Mouse (Mus musculus) lung, embryonic 15.5 days (tissue): ENCODE data around the gene Cldn16. TPM values are rescaled to one million over a fixed set of nuclear protein-coding genes. Genes with fewer than 3 reads are reported as not detected.

ENCODE experiments used
- ATAC-seq: fragments of 200-750 bp; cut with Nextera tagmentation; 2 replicates; pipeline ENCODE4 v1.8.0; 2017; ENCODE audit warnings: moderate number of reproducible peaks, borderline replicate concordance; ENCODE audit not compliant: low FRiP score, low TSS enrichment; ENCODE audit errors: extremely low read depth
- H3K27ac ChIP-seq: fragments of 300-500 bp; sonication (generic); 2 replicates; pipeline ENCODE4 v1.5.1; 2015; ENCODE audit warnings: moderate library complexity, mild to moderate bottlenecking, inconsistent platforms
- H3K27me3 ChIP-seq: fragments of 300-500 bp; sonication (generic); 2 replicates; pipeline ENCODE4 v1.6.1; 2015; ENCODE audit warnings: inconsistent platforms
- H3K36me3 ChIP-seq: fragments of 300-500 bp; sonication (generic); 2 replicates; pipeline ENCODE4 v1.6.1; 2015; ENCODE audit warnings: inconsistent platforms
- H3K4me1 ChIP-seq: fragments of 300-500 bp; sonication (generic); 2 replicates; pipeline ENCODE4 v1.6.1; 2015; ENCODE audit warnings: inconsistent platforms
- H3K4me2 ChIP-seq: fragments of 300-500 bp; sonication (generic); 2 replicates; pipeline ENCODE4 v1.6.1; 2015; ENCODE audit warnings: inconsistent platforms, mild to moderate bottlenecking, moderate library complexity
- H3K4me3 ChIP-seq: fragments of 300-500 bp; sonication (generic); 2 replicates; pipeline ENCODE4 v1.5.1; 2015; ENCODE audit warnings: mild to moderate bottlenecking, inconsistent platforms
- H3K9ac ChIP-seq: fragments of 300-500 bp; sonication (generic); 2 replicates; pipeline ENCODE4 v1.6.1; 2015; ENCODE audit warnings: inconsistent platforms
- H3K9me3 ChIP-seq: fragments of 300-500 bp; sonication (generic); 2 replicates; pipeline ENCODE4 v1.6.1; 2016; ENCODE audit warnings: inconsistent platforms
- WGBS: fragments of 180-500 bp; shearing (Covaris S2); methylation state at CpG from one replicate; pipeline ENCODE4 v1.1.7; 2015; 5-methylcytosine and 5-hydroxymethylcytosine counted together
- polyA plus RNA-seq: library from polyadenylated mRNA; unstranded; fragments of >200 nt; fragmentation: Nextera tagmentation; extraction: Ambion mirVana; gene quantifications from 2 replicates; pipeline ENCODE4 v1.2.1, GENCODE M21; 2015

Gene Cldn16
- not detected in 2 replicates for polyA plus RNA-seq

DNA sequence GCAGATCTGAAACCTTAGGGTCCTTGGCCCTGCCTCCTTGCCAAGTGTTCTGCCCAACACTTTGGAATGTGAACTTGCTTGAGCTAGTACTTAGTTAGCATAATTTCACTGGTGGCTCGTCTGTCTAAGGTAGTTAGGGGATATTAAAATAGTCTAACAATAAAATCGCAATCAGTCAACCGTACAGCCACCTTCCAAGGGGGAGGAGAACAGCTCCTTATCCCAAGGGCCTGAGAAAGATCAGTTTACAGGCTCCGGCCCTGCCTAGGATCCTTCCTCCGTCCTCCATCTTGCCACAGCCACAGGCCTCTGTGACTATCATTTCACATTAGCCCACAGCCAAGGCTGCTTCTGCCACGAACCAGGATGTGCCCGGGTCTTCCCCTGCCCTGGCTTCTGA is at the start of gene Cldn16:
Cldn16 (plus strand) TSS at position 301 of the 400 bp plus-strand sequence.
- WGBS: 67% methylated on average over 7 of the region's 7 CpGs
- H3K27me3 ChIP-seq: no peaks in the 10 kb centered on the region
- no peak within 1 kb of the TSS for H3K27ac ChIP-seq
- no peaks in the 10 kb centered on the region for H3K9me3 ChIP-seq
- no peaks in the 10 kb centered on the region for H3K4me1 ChIP-seq
- no peak within 1 kb of the TSS for H3K4me2 ChIP-seq
- H3K36me3 ChIP-seq: no peaks in the 10 kb centered on the region
- H3K9ac ChIP-seq: no peak within 1 kb of the TSS
- no peak within 1 kb of the TSS for H3K4me3 ChIP-seq
- ATAC-seq: no peak

DNA sequence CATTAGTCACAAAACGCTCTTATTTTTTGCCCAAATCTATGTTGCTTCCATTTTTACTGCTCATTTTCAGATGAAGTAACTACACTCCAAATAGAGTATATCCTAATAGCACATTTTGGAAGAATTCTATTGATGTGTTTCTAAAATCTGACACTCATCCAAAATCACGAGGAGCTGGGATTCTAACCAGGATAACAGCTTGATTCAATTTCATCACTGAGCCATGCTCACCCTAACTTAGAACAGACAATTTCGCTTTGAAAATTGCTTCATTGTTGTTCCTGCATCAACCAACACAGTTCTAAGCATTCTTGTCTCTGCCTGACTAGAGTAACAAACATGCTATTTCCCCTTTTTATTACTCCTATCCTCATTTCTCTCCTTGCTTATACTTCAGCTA is 44.3 kb upstream of the Cldn16 start:
- H3K27me3 ChIP-seq: no peaks in the 10 kb centered on the region
- H3K9ac ChIP-seq: no peak overlapping the region
- H3K36me3 ChIP-seq: no peaks in the 10 kb centered on the region
- no peak overlapping the region for H3K4me3 ChIP-seq
- H3K27ac ChIP-seq: no peak overlapping the region
- no peaks in the 10 kb centered on the region for H3K4me1 ChIP-seq
- no peaks in the 10 kb centered on the region for H3K9me3 ChIP-seq
- no peak for ATAC-seq
- WGBS: 76% methylated on average over 3 of the region's 3 CpGs
- H3K4me2 ChIP-seq: no peak overlapping the region

DNA sequence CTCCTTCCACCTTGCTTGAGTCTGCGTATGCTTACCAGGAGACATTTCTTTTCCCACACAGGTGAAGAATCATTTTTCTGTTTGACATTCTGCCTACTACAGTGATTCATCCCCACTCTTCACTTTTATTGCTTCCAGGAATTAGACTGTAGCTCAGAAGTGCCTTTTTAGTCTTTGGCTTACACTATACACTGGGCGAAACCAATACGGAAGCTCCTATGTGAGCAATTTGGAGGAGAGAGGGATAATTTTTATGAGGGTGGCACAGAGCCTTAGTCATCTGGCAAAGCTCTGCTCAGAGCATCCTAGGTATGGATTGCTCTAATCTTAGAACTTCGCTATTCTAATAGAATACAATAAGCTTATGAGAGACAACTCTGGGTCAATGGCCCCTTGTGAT is 40.9 kb upstream of the Cldn16 start:
- Histone ChIP-seq H3K36me3 (no peaks in the 10 kb centered on the region), H3K4me3 (no peak overlapping the region), H3K9me3 (no peaks in the 10 kb centered on the region), H3K4me2 (no peak overlapping the region), H3K27ac (no peak overlapping the region), H3K9ac (no peak overlapping the region), H3K4me1 (no peaks in the 10 kb centered on the region), H3K27me3 (no peaks in the 10 kb centered on the region)
- ATAC-seq: no peak
- WGBS: 93% methylated on average over 4 of the region's 4 CpGs

DNA sequence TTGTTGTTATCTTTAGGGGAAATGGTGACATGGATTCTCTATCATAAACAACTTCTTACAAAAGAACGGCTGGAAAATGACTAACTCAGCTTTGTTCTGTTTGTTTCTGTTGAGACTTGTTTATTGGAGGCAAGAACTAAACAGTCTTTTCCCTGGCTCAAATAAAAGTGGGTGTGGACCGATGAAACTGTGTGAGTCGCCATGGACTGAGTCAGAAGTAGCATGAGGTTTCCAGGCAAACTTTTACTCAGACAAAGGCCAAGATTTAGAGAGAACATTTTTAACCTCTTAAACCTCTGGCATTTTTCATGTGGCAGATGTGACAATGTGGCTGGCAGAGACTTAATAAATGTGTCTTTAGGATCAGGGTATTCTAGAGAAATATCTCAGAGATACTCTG is 32.7 kb upstream of the Cldn16 start:
- Histone ChIP-seq H3K9me3 (no peaks in the 10 kb centered on the region), H3K4me2 (no peak overlapping the region), H3K36me3 (no peaks in the 10 kb centered on the region), H3K4me1 (no peaks in the 10 kb centered on the region), H3K9ac (no peak overlapping the region), H3K4me3 (no peak overlapping the region), H3K27me3 (no peaks in the 10 kb centered on the region), H3K27ac (no peak overlapping the region)
- no peak for ATAC-seq
- WGBS: 35% methylated on average over 3 of the region's 3 CpGs

DNA sequence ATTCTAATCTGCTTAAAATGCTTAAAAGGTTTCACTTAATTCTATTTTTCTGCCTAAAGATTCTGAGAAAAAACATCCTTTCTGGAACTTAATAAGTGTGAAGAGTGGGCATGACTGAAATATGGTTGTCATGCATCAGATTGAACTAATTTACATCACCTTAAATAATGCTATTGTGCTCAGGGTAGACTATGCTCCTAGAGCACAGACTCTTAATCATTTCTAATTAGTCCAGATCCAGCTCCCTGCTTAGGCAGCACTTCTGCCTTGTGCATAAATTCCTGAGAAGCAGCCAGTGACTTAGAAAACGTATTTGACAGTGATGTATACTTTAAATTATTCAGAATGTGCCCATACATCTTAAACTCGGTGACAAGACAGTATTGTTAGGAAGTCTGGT is 29.4 kb upstream of the Cldn16 start:
- no peak overlapping the region for H3K9ac ChIP-seq
- no peaks in the 10 kb centered on the region for H3K36me3 ChIP-seq
- no peak overlapping the region for H3K4me2 ChIP-seq
- no peak overlapping the region for H3K27ac ChIP-seq
- no peaks in the 10 kb centered on the region for H3K27me3 ChIP-seq
- no peaks in the 10 kb centered on the region for H3K4me1 ChIP-seq
- no peak overlapping the region for H3K4me3 ChIP-seq
- 39% methylated on average over 2 of the region's 2 CpGs for WGBS
- no peak for ATAC-seq
- no peaks in the 10 kb centered on the region for H3K9me3 ChIP-seq

DNA sequence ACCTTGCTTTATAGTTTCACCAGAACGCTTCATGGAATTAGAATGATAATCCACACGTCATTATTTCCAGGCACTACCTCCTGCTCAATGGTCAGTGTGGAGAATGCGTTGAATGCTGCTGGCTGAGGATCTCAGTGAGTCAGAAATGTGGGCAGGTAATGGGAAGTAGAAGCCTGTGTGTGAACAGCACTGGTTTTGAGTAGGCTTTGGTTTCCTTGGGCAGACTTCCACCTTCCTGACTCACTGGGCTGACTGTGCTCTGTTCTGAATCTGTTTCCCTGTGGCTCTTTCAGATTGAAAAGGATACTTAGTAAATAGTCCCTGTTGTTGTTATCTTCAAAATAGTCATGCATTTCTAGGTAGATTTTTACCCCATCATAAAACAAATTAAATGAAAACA is 22.9 kb upstream of the Cldn16 start:
- H3K36me3 ChIP-seq: no peaks in the 10 kb centered on the region
- H3K9ac ChIP-seq: no peak overlapping the region
- H3K4me1 ChIP-seq: no peaks in the 10 kb centered on the region
- H3K4me3 ChIP-seq: no peak overlapping the region
- H3K27me3 ChIP-seq: no peaks in the 10 kb centered on the region
- H3K9me3 ChIP-seq: no peaks in the 10 kb centered on the region
- 82% methylated on average over 3 of the region's 3 CpGs for WGBS
- no peak for ATAC-seq
- H3K4me2 ChIP-seq: no peak overlapping the region
- no peak overlapping the region for H3K27ac ChIP-seq

DNA sequence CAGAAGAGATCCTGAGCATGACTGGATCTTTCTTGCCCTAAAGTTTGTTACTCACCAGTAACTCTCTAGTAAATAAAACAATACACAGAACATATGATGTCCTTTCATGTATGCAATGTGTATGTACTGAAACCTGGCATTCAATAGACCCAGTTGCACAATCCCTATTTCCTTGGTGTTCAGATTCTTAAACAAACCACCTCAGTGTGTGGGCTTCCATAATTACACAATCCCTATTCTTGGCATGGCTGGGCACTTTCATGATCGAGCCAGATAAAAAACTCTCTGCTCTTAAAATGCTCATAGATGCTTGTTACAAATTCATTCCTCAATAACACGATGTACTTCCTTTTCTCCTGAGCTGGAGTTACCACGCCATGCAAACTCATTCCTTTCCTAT is 21.8 kb upstream of the Cldn16 start:
- ATAC-seq: no peak
- Histone ChIP-seq H3K4me3 (no peak overlapping the region), H3K9me3 (no peaks in the 10 kb centered on the region), H3K27ac (no peak overlapping the region), H3K4me1 (no peaks in the 10 kb centered on the region), H3K4me2 (no peak overlapping the region), H3K36me3 (no peaks in the 10 kb centered on the region), H3K27me3 (no peaks in the 10 kb centered on the region), H3K9ac (no peak overlapping the region)
- 61% methylated on average over 3 of the region's 3 CpGs for WGBS

DNA sequence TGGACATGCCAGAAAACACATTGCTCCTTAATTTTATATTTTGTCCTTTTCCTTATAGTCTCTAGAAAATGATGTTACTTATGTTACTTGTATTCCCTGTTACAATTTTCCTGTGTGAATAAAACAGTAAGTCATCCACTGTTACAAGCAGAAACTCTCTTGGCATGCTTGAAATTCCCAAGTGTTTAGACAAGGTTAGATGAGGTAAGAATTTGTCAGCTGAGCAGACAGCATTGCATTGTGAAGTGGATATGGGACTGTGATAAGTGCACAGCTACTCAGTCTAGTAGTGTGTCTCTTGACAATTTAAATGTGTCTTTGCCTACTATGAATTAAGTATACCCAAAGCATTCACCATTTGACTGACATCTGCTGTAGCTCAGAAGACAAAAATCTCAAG is 18.1 kb upstream of the Cldn16 start:
- no peaks in the 10 kb centered on the region for H3K9me3 ChIP-seq
- ATAC-seq: no peak
- no peak overlapping the region for H3K4me3 ChIP-seq
- H3K4me1 ChIP-seq: no peaks in the 10 kb centered on the region
- no peak overlapping the region for H3K9ac ChIP-seq
- no peaks in the 10 kb centered on the region for H3K27me3 ChIP-seq
- H3K27ac ChIP-seq: no peak overlapping the region
- no peaks in the 10 kb centered on the region for H3K36me3 ChIP-seq
- no peak overlapping the region for H3K4me2 ChIP-seq

DNA sequence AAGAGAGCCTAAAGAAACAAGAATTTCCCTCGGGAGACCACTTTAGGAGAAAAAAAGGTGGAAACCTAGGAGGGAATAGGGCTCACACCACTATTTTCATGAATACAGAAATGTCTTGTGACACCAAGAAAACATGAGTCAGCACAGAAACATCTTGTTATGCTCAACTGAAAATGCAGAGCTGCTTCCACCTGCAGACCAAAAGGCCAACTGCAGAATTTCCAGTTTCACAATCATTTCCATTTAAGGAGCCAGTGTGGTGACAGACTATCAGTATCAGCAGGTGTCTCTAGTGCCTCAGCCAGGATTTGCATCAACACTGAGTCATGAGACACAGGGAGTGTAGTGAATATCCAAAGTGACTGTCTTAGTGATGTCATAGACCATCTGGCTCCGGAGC is 15.3 kb upstream of the Cldn16 start:
- Histone ChIP-seq H3K9me3 (no peaks in the 10 kb centered on the region), H3K36me3 (no peaks in the 10 kb centered on the region), H3K27ac (no peak overlapping the region), H3K27me3 (no peaks in the 10 kb centered on the region), H3K9ac (no peak overlapping the region), H3K4me1 (no peaks in the 10 kb centered on the region), H3K4me3 (no peak overlapping the region), H3K4me2 (no peak overlapping the region)
- ATAC-seq: no peak
- 48% methylated on average over 2 of the region's 2 CpGs for WGBS

DNA sequence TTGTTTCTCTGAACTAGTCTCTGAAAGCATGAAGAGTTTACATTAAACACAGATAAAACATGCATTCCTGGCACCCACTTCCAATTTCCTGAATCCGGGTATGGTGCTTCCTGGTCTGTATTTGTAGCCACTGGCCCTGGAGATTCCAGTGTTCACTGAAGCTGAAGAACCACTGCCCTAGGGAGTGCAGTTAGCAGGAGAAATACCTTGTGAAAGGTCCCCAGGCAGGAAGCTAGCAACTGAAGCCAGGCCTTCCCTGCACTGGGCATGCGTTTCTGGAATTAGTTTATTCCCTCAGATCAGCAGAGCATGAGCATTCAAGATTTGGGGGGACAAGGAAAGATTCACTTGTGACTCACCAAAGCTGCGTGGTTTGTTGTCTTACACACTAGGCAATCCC is 8.8 kb upstream of the Cldn16 start:
- no peak for ATAC-seq
- H3K4me1 ChIP-seq: 0 out of 2 replicates have a peak, but pooled peaks cover 4% of the 10 kb centered on the region
- no peak overlapping the region for H3K4me3 ChIP-seq
- no peaks in the 10 kb centered on the region for H3K9me3 ChIP-seq
- no peaks in the 10 kb centered on the region for H3K36me3 ChIP-seq
- H3K4me2 ChIP-seq: no peak overlapping the region
- no peak overlapping the region for H3K9ac ChIP-seq
- WGBS: 39% methylated on average over 3 of the region's 3 CpGs
- no peak overlapping the region for H3K27ac ChIP-seq
- H3K27me3 ChIP-seq: no peaks in the 10 kb centered on the region

DNA sequence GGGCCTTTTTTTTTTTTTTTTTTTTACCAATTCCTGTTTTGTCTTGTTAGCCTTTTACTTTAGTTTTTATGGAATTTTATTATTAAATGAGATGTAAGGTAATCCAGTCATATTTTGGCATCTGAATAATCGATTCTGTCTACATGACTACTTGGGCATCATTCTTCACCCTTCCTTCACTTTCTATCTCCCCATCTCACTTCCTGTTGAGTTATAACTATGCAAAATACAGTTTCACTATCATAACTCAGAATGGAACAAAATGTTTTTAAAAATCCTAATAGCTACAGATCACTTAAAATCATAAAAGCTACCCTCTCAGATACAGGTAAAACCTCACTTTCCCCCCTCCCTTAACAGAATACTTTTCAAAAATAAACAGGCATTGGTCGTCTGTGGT is 6.8 kb upstream of the Cldn16 start:
- Histone ChIP-seq H3K4me3 (no peak overlapping the region), H3K9ac (no peak overlapping the region), H3K27ac (no peak overlapping the region), H3K4me1 (0 out of 2 replicates have a peak, but pooled peaks cover 4% of the 10 kb centered on the region), H3K9me3 (no peaks in the 10 kb centered on the region), H3K27me3 (no peaks in the 10 kb centered on the region), H3K36me3 (no peaks in the 10 kb centered on the region), H3K4me2 (no peak overlapping the region)
- 71% methylated on average over 2 of the region's 2 CpGs for WGBS
- no peak for ATAC-seq

DNA sequence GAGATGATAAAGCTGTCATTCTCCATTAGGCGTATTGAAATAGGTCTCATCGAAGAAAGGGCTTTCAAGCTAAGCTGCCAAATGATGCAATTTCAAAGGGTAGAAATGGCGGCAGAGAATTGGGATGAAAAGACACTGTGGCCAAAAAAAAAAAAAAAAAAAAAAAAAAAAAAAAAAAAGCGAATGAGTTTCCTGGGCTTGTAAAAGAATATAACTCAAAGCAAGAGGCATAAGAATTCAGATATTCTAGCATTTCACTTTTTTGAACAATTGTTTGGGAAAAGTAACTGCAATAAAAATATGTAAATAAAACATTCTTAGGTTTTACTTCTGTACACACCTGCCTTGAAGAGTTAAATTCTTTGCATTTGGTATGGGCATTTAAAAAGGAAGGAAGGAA is 3.6 kb downstream of the Cldn16 start:
- no peak overlapping the region for H3K9ac ChIP-seq
- WGBS: 84% methylated on average over 4 of the region's 4 CpGs
- no peak for ATAC-seq

DNA sequence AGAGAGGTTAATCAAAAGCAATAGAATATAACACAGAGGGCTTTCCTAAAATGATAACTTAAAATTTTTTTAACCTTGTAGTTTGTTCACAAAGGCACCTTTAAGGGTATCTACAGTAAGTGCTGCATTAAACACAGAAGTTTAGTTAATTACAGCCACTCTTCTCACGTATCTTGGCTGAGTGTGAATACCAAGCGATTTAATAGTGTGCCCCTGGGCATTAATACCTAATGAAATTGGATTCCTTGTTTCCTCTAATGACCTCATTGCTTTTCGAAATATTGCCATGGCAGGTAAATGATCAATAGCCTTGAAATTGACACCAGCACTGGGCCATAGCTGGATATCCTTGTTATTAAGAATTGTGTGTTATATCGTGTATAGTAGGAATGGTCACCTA is 8.3 kb downstream of the Cldn16 start:
- H3K27ac ChIP-seq: no peak overlapping the region
- WGBS: 89% methylated on average over 4 of the region's 4 CpGs
- H3K9ac ChIP-seq: no peak overlapping the region
- H3K36me3 ChIP-seq: no peaks in the 10 kb centered on the region
- no peaks in the 10 kb centered on the region for H3K4me1 ChIP-seq
- no peak overlapping the region for H3K4me2 ChIP-seq
- H3K4me3 ChIP-seq: no peak overlapping the region
- ATAC-seq: no peak
- H3K9me3 ChIP-seq: no peaks in the 10 kb centered on the region
- H3K27me3 ChIP-seq: no peaks in the 10 kb centered on the region

More for the DNA sequence above, 3.6 kb downstream of the Cldn16 start:
- no peaks in the 10 kb centered on the region for H3K4me1 ChIP-seq
- no peaks in the 10 kb centered on the region for H3K27me3 ChIP-seq
- H3K27ac ChIP-seq: no peak overlapping the region
- H3K4me3 ChIP-seq: no peak overlapping the region
- H3K4me2 ChIP-seq: no peak overlapping the region
- H3K36me3 ChIP-seq: no peaks in the 10 kb centered on the region
- no peaks in the 10 kb centered on the region for H3K9me3 ChIP-seq
